8 mouse cellular contexts compared by ENCODE assay signal in genomic region chr7:24971261-24971971, GRCm38 (mm10). TPM values are rescaled to one million over a fixed set of nuclear protein-coding genes. Genes with fewer than 3 reads are reported as not detected.
DNase-seq lines count a peak whose midpoint lies in the region; ATAC-seq and TF ChIP-seq lines count a peak whose summit lies in the region.

No protein-coding gene starts in this region.

- 6% methylated on average over 19 of the region's 19 CpGs for WGBS in kidney, adult 2 months
- WGBS in lung, embryonic 16.5 days = 6% methylated on average over 19 of the region's 19 CpGs
- 5% methylated on average over 19 of the region's 19 CpGs for WGBS in olfactory bulb, adult 2 months

- peaks cover 7% of the 10 kb centered on the region; the same call in 1 of the 2 replicates for H3K4me1 ChIP-seq in kidney, adult 2 months (ENCODE audit: control insufficient read depth, insufficient read depth, low read length)
- peaks cover 7% of the 10 kb centered on the region for H3K4me1 ChIP-seq in lung, embryonic 16.5 days (replicated peaks; ENCODE audit: control insufficient read depth, insufficient read depth, low read length)
- peaks cover 15% of the 10 kb centered on the region for H3K4me1 ChIP-seq in olfactory bulb, adult 2 months (ENCODE audit: control insufficient read depth, insufficient read depth, low read length)

- H3K4me2 ChIP-seq in lung, embryonic 16.5 days (ENCODE audit: low read depth, low read length) = peak overlapping the region; percentile 68

- peak overlapping the region; percentile 84 for H3K9ac ChIP-seq in lung, embryonic 16.5 days (ENCODE audit: low read length)

- peak; percentile 70 for TF ChIP-seq CTCF in kidney, adult 2 months (conservative IDR thresholded peaks at IDR 0.05; ENCODE audit: insufficient read depth, insufficient read length, low read depth, low read length)
- peak; percentile 60; the same call in 1 of the 2 replicates for TF ChIP-seq CTCF in olfactory bulb, adult 2 months (IDR thresholded peaks at IDR 0.05; ENCODE audit: insufficient read depth, low read depth, low read length)

- ATAC-seq in lung, embryonic 16.5 days (ENCODE audit: low read depth) = no peak

- H3K27ac ChIP-seq in kidney, adult 2 months (ENCODE audit: insufficient read depth, low read depth, low read length) = peak overlapping the region; percentile 61; the same call in 1 of the 2 replicates
- H3K27ac ChIP-seq in lung, embryonic 16.5 days (ENCODE audit: low read length) = peak overlapping the region; percentile 2; the same call in 1 of the 2 replicates
- H3K27ac ChIP-seq in olfactory bulb, adult 2 months (ENCODE audit: insufficient read depth, low read depth, low read length) = peak overlapping the region; percentile 50

- H3K36me3 ChIP-seq in kidney, adult 2 months (ENCODE audit: control insufficient read depth, insufficient read depth, low read length) = no peaks in the 10 kb centered on the region
- no peaks in the 10 kb centered on the region for H3K36me3 ChIP-seq in lung, embryonic 16.5 days (ENCODE audit: control insufficient read depth, insufficient read depth, low read length)

- H3K4me3 ChIP-seq in kidney, adult 2 months (ENCODE audit: insufficient read depth, low read depth, low read length) = peak overlapping the region; percentile 93
- peak overlapping the region; percentile 85 for H3K4me3 ChIP-seq in lung, embryonic 16.5 days (ENCODE audit: low read length)
- H3K4me3 ChIP-seq in olfactory bulb, adult 2 months (ENCODE audit: insufficient read depth, low read depth, low read length) = peak overlapping the region; percentile 63

- DNase-seq in urinary bladder, postnatal 14 days (ENCODE audit: low spot score) = peak; percentile 35
- no peak for DNase-seq in urinary bladder, postnatal 4 days (ENCODE audit: low spot score in 2 of 2)
- peak; percentile 66 to 69 for DNase-seq in cerebellum, adult 18-20 months
- DNase-seq in forelimb bud, embryonic 11.5 days (ENCODE audit: low read depth, low spot score) = peak; percentile 48
- DNase-seq in kidney, adult 2 months = peak; percentile 42
- no peak for DNase-seq in layer of hippocampus, postnatal 36 days

- H3K9me3 ChIP-seq in lung, embryonic 16.5 days (ENCODE audit: control insufficient read depth, low read length) = no peaks in the 10 kb centered on the region

- no peaks in the 10 kb centered on the region for H3K27me3 ChIP-seq in kidney, adult 2 months (replicated peaks; ENCODE audit: control insufficient read depth, insufficient read depth, low read length)
- no peaks in the 10 kb centered on the region for H3K27me3 ChIP-seq in lung, embryonic 16.5 days (ENCODE audit: control insufficient read depth, insufficient read depth, low read depth, low read length)

- TF ChIP-seq POLR2A in kidney, adult 2 months (IDR thresholded peaks at IDR 0.05; ENCODE audit: low read depth, low read length) = no peak
- TF ChIP-seq POLR2A in olfactory bulb, adult 2 months (IDR thresholded peaks at IDR 0.05; ENCODE audit: insufficient read depth, low read depth, low read length) = no peak

RNA-seq across cellular contexts. Expression of gene Rabac1, which starts 1.1 kb away (rescaled TPM):
- 549 and 618 TPM in 2 replicates for polyA plus RNA-seq in kidney, adult 2 months (2012; rRNA removed)
- polyA plus RNA-seq in lung, embryonic 16.5 days (2015; fragmentation: Nextera tagmentation; extraction: Ambion mirVana) = 180 and 202 TPM in 2 replicates
- not detected in 2 replicates for polyA plus RNA-seq in olfactory bulb, adult 2 months (2012; ENCODE audit: insufficient read depth, insufficient read length, low replicate concordance, missing spikeins)
- 100 to 1,000 TPM; 267 to 288 TPM for total RNA-seq in layer of hippocampus, postnatal 36 days (2021)

RNA-seq across cellular contexts. Expression of gene Gm4881, which starts 27.1 kb away (rescaled TPM):
- polyA plus RNA-seq in kidney, adult 2 months (2012; rRNA removed) = not detected in 2 replicates
- polyA plus RNA-seq in lung, embryonic 16.5 days (2015; fragmentation: Nextera tagmentation; extraction: Ambion mirVana) = not detected in 2 replicates
- not detected in 2 replicates for polyA plus RNA-seq in olfactory bulb, adult 2 months (2012; ENCODE audit: insufficient read depth, insufficient read length, low replicate concordance, missing spikeins)
- total RNA-seq in layer of hippocampus, postnatal 36 days (2021) = not detected

RNA-seq across cellular contexts. Expression of gene Atp1a3, which starts 34.3 kb away (rescaled TPM):
- 1.4 and 1.8 TPM in 2 replicates for polyA plus RNA-seq in kidney, adult 2 months (2012; rRNA removed)
- 1.0 and 2.1 TPM in 2 replicates for polyA plus RNA-seq in lung, embryonic 16.5 days (2015; fragmentation: Nextera tagmentation; extraction: Ambion mirVana)
- polyA plus RNA-seq in olfactory bulb, adult 2 months (2012; ENCODE audit: insufficient read depth, insufficient read length, low replicate concordance, missing spikeins) = 361 and 745 TPM in 2 replicates
- 1,000 to 10,000 TPM; 2,432 to 2,476 TPM for total RNA-seq in layer of hippocampus, postnatal 36 days (2021)

Comparison
In these comparisons a context has a peak if more than half of its experiments do, and no peak if none do; other contexts are left out.
1. DNase-seq: peak in urinary bladder, postnatal 14 days (single experiment), cerebellum, adult 18-20 months (2 of 2), forelimb bud, embryonic 11.5 days (single experiment) and kidney, adult 2 months (single experiment); none in urinary bladder, postnatal 4 days (0 of 2) and layer of hippocampus, postnatal 36 days (0 of 2).
2. H3K27ac ChIP-seq: peak in every context shown above with its lines; median percentile 61 in kidney, adult 2 months; 50 in olfactory bulb, adult 2 months; 2 in lung, embryonic 16.5 days.
3. RNA of gene Atp1a3, which starts 34.3 kb away (polyA plus RNA-seq): 361 to 745 TPM in olfactory bulb, adult 2 months; 1.4 to 1.8 TPM in kidney, adult 2 months and 1.0 to 2.1 TPM in lung, embryonic 16.5 days; every median in the first group is over 100 times any median in the second.
4. Peak in every context shown above with its lines, with median percentiles within 50 percentile points of each other: H3K4me3 ChIP-seq.